Mouse (Mus musculus): ENCODE data around the gene Pknox1. TPM values are rescaled to one million over a fixed set of nuclear protein-coding genes. Genes with fewer than 3 reads are reported as not detected.

The Pknox1 gene
- polyA plus RNA-seq, 1 experiment = 2.5 TPM

DNA sequence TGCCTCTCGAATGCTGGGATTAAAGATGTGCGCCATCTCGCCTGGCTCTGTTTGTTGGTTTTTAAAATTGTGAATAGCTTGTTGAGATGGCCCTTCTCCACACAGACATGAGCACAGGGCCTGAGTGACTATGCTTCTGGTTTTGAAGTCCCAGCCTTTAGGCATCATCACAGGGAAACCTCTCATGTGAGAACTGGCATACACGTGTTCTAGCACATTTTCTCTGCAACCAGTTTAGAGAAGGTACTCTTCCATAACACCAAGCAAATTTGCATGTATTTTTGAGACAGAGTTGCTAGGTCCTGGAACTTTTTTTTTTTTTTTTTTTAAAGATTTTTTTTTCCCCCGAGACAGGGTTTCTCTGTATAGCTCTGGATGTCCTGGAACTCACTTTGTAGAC, 92.1 kb downstream of the Pknox1 start:
- H3K4me3 ChIP-seq (replicated peaks) = no peak overlapping the region
- no peaks in the 10 kb centered on the region for H3K27me3 ChIP-seq (replicated peaks)
- H3K4me1 ChIP-seq = peaks cover 46% of the 10 kb centered on the region
- H3K36me3 ChIP-seq (replicated peaks; ENCODE audit: low read length) = peaks cover 44% of the 10 kb centered on the region
- H3K9me3 ChIP-seq = no peaks in the 10 kb centered on the region
- TF ChIP-seq FLI1 (IDR thresholded peaks at IDR 0.05; ENCODE audit: low read length) (no peak), GATA1 (IDR thresholded peaks at IDR 0.05; ENCODE audit: borderline replicate concordance, low read length) (no peak)

Other genes starting within 250 kb of the Pknox1 start
- gene Pde9a, start 178.5 kb upstream of the Pknox1 start, polyA plus RNA-seq (2012; ENCODE audit: insufficient read depth, low replicate concordance) = not detected in 2 replicates
- 13.5 and 35.0 TPM in 2 replicates for gene Wdr4, start 44.8 kb upstream of the Pknox1 start, polyA plus RNA-seq (2012; ENCODE audit: insufficient read depth, low replicate concordance)
- 77.3 and 604 TPM in 2 replicates for gene Ndufv3, start 44.6 kb upstream of the Pknox1 start, polyA plus RNA-seq (2012; ENCODE audit: insufficient read depth, low replicate concordance)
- gene Cbs, start 72.5 kb downstream of the Pknox1 start, polyA plus RNA-seq (2012; ENCODE audit: insufficient read depth, low replicate concordance) = not detected in 2 replicates
- 6.7 and 101 TPM in 2 replicates for gene U2af1, start 94.2 kb downstream of the Pknox1 start, polyA plus RNA-seq (2012; ENCODE audit: insufficient read depth, low replicate concordance)
- gene Cryaa, start 113.1 kb downstream of the Pknox1 start, polyA plus RNA-seq (2012; ENCODE audit: insufficient read depth, low replicate concordance) = not detected in 2 replicates

Measured in megakaryocyte, embryonic 14.5 days (primary cell).